17 mouse cellular contexts compared by ENCODE assay signal in the genomic region with DNA sequence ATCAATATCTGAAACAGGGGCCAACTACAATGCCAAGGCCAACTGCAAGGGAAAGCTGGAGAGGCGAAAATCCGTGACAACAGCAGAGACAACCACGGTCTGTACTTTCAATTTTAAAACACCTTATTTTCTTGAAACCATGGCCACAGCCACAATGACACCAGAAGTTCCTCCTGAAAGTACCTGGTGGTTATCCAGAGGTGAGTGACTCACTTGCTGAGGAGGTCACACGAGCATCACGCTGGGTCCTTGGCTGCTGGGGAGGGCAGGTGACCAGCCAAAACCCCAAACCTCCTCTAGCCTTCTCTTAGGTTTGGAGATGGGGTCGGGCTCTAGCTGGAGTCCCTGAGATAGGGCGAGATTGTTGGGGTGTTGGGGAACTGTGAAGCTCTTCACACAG.
"Had no signal": no experiment of that assay in that cellular context is flagged by ENCODE, and none has a peak within 500 bp of the region (broad histone marks: within the 10 kb centered on the region; RNA-seq: fewer than 3 reads in every experiment).

No protein-coding gene starts in this region.

- ATAC-seq: midbrain, embryonic 16.5 days had no signal

- H3K4me2 ChIP-seq: kidney, embryonic 15.5 days; limb, embryonic 13.5 days; liver, embryonic 11.5 days; liver, embryonic 15.5 days; lung, embryonic 14.5 days; midbrain, embryonic 12.5 days; stomach, embryonic 15.5 days had no signal

- H3K36me3 ChIP-seq: kidney, embryonic 15.5 days; liver, embryonic 15.5 days; midbrain, embryonic 12.5 days; stomach, embryonic 15.5 days had no signal

- H3K9ac ChIP-seq: kidney, embryonic 15.5 days; limb, embryonic 13.5 days; liver, embryonic 15.5 days; lung, embryonic 14.5 days; midbrain, embryonic 12.5 days; stomach, embryonic 15.5 days had no signal

- H3K9me3 ChIP-seq: kidney, embryonic 15.5 days; limb, embryonic 13.5 days; liver, embryonic 15.5 days; megakaryocyte, embryonic 14.5 days; midbrain, embryonic 12.5 days; stomach, embryonic 15.5 days had no signal

- H3K27ac ChIP-seq: kidney, embryonic 15.5 days; limb, embryonic 13.5 days; liver, embryonic 15.5 days; midbrain, embryonic 12.5 days; stomach, embryonic 15.5 days had no signal

- H3K27me3 ChIP-seq: kidney, embryonic 15.5 days; limb, embryonic 13.5 days; liver, embryonic 15.5 days; megakaryocyte, embryonic 14.5 days; midbrain, embryonic 12.5 days; stomach, embryonic 15.5 days had no signal

- DNase-seq: kidney, adult 2 months; kidney, postnatal 14 days; layer of hippocampus, adult 9-11 months; left cerebral cortex, postnatal 4 days; lung, embryonic 14.5 days; lung, postnatal 10 days; lung, postnatal 4 days; right cerebral cortex, adult 18-20 months; right cerebral cortex, postnatal 25 days had no signal

- H3K4me3 ChIP-seq: kidney, embryonic 15.5 days; limb, embryonic 13.5 days; liver, embryonic 15.5 days; megakaryocyte, embryonic 14.5 days; midbrain, embryonic 12.5 days; stomach, embryonic 15.5 days had no signal
